Mouse (Mus musculus) MEL (cell line): ENCODE results near the gene St6gal1. TPM values are rescaled to one million over a fixed set of nuclear protein-coding genes. Genes with fewer than 3 reads are reported as not detected.
A peak's percentile ranks its signal among the peaks of the same experiment; 100 is the strongest.

Experiments
- DNase-seq: peaks from one replicate; pipeline ENCODE4 v3.0.0; 2011; ENCODE audit warnings: low read depth, low spot score
- H3K27ac ChIP-seq: 2 replicates; pipeline ENCODE4 v1.5.1; 2012; ENCODE audit warnings: low read depth, mild to moderate bottlenecking, control low read depth, low read length, moderate library complexity; ENCODE audit not compliant: control insufficient read depth
- H3K27me3 ChIP-seq, 2 experiments: fragments of 150-350 bp in 1 of 2; sonication (generic) in 1 of 2; 2 replicates each; pipeline ENCODE4 v1.6.1; 2012; ENCODE audit warnings: low read length in 2 of 2, mild to moderate bottlenecking in 2 of 2, improper control_type of control experiment in 1 of 2, moderate library complexity in 1 of 2; ENCODE audit not compliant: insufficient read depth in 2 of 2, control insufficient read depth in 1 of 2
- H3K36me3 ChIP-seq, 2 experiments: 2 replicates each; pipeline ENCODE4 v1.6.1; 2012 to 2014; ENCODE audit warnings: low read length in 2 of 2, improper control_type of control experiment in 1 of 2, inconsistent platforms in 1 of 2, mild to moderate bottlenecking in 1 of 2; ENCODE audit not compliant: insufficient read depth in 2 of 2, control insufficient read depth in 1 of 2
- H3K4me1 ChIP-seq, 2 experiments: fragments of 150-350 bp in 1 of 2; sonication (generic) in 1 of 2; 2 replicates each; pipeline ENCODE4 v1.6.1; 2012; ENCODE audit warnings: low read length in 2 of 2, improper control_type of control experiment in 1 of 2, mild to moderate bottlenecking in 1 of 2; ENCODE audit not compliant: insufficient read depth in 2 of 2, control insufficient read depth in 1 of 2
- H3K4me3 ChIP-seq, 2 experiments: fragments of 150-350 bp in 1 of 2; sonication (generic) in 1 of 2; 2 replicates each; pipeline ENCODE4 v1.5.1; 2012; ENCODE audit warnings: low read depth in 2 of 2, low read length in 2 of 2, mild to moderate bottlenecking in 2 of 2, moderate library complexity in 2 of 2, control low read depth in 1 of 2, improper control_type of control experiment in 1 of 2; ENCODE audit not compliant: control insufficient read depth in 1 of 2, insufficient read depth in 1 of 2
- H3K79me2 ChIP-seq: 2 replicates; pipeline ENCODE4 v1.6.1; 2012; ENCODE audit warnings: mild to moderate bottlenecking, low read length, moderate library complexity; ENCODE audit not compliant: control insufficient read depth, poor library complexity, insufficient read depth
- H3K9ac ChIP-seq: 2 replicates; pipeline ENCODE4 v1.6.1; 2012; ENCODE audit warnings: low read depth, mild to moderate bottlenecking, control low read depth, low read length, moderate library complexity; ENCODE audit not compliant: control insufficient read depth, poor library complexity, severe bottlenecking
- H3K9me3 ChIP-seq: fragments of 150-350 bp; sonication (generic); replicated peaks from 2 replicates; pipeline ENCODE4 v1.6.1; 2012; ENCODE audit warnings: mild to moderate bottlenecking, low read length, improper control_type of control experiment, moderate library complexity; ENCODE audit not compliant: insufficient read depth
- CHD1 ChIP-seq: IDR thresholded peaks from 2 replicates; pipeline ENCODE4 v1.6.1; 2012; ENCODE audit warnings: low read depth, mild to moderate bottlenecking, inconsistent platforms, low read length, improper control_type of control experiment
- CTCF ChIP-seq, 3 experiments: IDR thresholded peaks in 2 of 3; conservative IDR thresholded peaks in 1 of 3; 2 replicates each; pipeline ENCODE4 v1.5.1; 2011 to 2012; ENCODE audit warnings: low read length in 3 of 3, low read depth in 2 of 3, mild to moderate bottlenecking in 2 of 3, improper control_type of control experiment in 1 of 3, inconsistent platforms in 1 of 3, mixed read lengths in 1 of 3, moderate library complexity in 1 of 3; ENCODE audit not compliant: control insufficient read depth in 1 of 3, insufficient read depth in 1 of 3, poor library complexity in 1 of 3, severe bottlenecking in 1 of 3
- GATA1 ChIP-seq: IDR thresholded peaks from 2 replicates; pipeline ENCODE4 v1.6.1; 2011; ENCODE audit warnings: low read depth, low read length, improper control_type of control experiment
- JUND ChIP-seq: IDR thresholded peaks from 2 replicates; pipeline ENCODE4 v1.6.1; 2011; ENCODE audit warnings: low read depth, mild to moderate bottlenecking, improper control_type of control experiment, low read length
- KAT2A ChIP-seq: conservative IDR thresholded peaks from 2 replicates; pipeline ENCODE4 v1.6.1; 2012; ENCODE audit warnings: low read depth, low read length, improper control_type of control experiment, inconsistent platforms
- RAD21 ChIP-seq: IDR thresholded peaks from 2 replicates; pipeline ENCODE4 v1.6.1; 2011; ENCODE audit warnings: mild to moderate bottlenecking, low read depth, low read length, improper control_type of control experiment
- SMC3 ChIP-seq: IDR thresholded peaks from 2 replicates; pipeline ENCODE4 v1.6.1; 2011; ENCODE audit warnings: low read depth, low read length, improper control_type of control experiment
- TBP ChIP-seq: IDR thresholded peaks from 2 replicates; pipeline ENCODE4 v1.8.0; 2011; ENCODE audit warnings: low read depth, low read length, improper control_type of control experiment
- USF1 ChIP-seq: IDR thresholded peaks from 2 replicates; pipeline ENCODE4 v1.6.1; 2014; ENCODE audit warnings: low read depth, mild to moderate bottlenecking, inconsistent platforms, low read length, improper control_type of control experiment, moderate library complexity
- ZC3H11A ChIP-seq: IDR thresholded peaks from 2 replicates; pipeline ENCODE4 v1.6.1; 2012; ENCODE audit warnings: low read depth, mild to moderate bottlenecking, inconsistent platforms, low read length, improper control_type of control experiment
- polyA plus RNA-seq, 2 experiments: library from polyadenylated mRNA; stranded (reverse) in 1 of 2; unstranded in 1 of 2; fragments of >175 nt in 1 of 2; fragments of >200 nt in 1 of 2; gene quantifications; 2 replicates each; pipeline versions ENCODE4 v1.2.1 to v1.2.4; 2012; ENCODE audit warnings: low replicate concordance in 2 of 2, low read depth in 1 of 2; ENCODE audit not compliant: insufficient read length in 2 of 2, insufficient read depth in 1 of 2, missing spikeins in 1 of 2
- total RNA-seq: library from RNA; depleted of rRNA; stranded (reverse); fragments of 300-350 nt; gene quantifications from 2 replicates; pipeline ENCODE4 v1.2.3, GENCODE M21; 2012; rRNA removed

St6gal1 gene
- total and polyA plus RNA-seq, 3 experiments, result not detected

- H3K4me3 ChIP-seq, result no peak overlapping the region
- H3K79me2 ChIP-seq, result no peaks in the 10 kb centered on the region
- H3K9ac ChIP-seq, result no peak overlapping the region
- no peaks in the 10 kb centered on the region for H3K36me3 ChIP-seq
- DNase-seq, result peak; percentile 68
- H3K4me1 ChIP-seq, result peaks cover 0 to 3% of the 10 kb centered on the region in 2 experiments; a peak in 1 of 4 replicates
- H3K27ac ChIP-seq, result no peak overlapping the region
- TF ChIP-seq KAT2A (no peak), ZC3H11A (peak; percentile 71), JUND (no peak), SMC3 (peak; percentile 80), GATA1 (no peak), USF1 (peak; percentile 39; the same call in 1 of the 2 replicates), TBP (no peak), CTCF (IDR thresholded peaks at IDR 0.05 in 2 of 3, conservative IDR thresholded peaks at IDR 0.05 in 1 of 3; ENCODE audit: control insufficient read depth in 1 of 3, insufficient read depth in 1 of 3, low read depth in 2 of 3, low read length in 3 of 3, poor library complexity in 1 of 3, severe bottlenecking in 1 of 3) (peak; percentile 61 to 75 (median 63)), CHD1 (no peak), RAD21 (peak; percentile 76)
- no peaks in the 10 kb centered on the region for H3K9me3 ChIP-seq
- no peaks in the 10 kb centered on the region for H3K27me3 ChIP-seq
Observed at GRCm38 (mm10) chr16:23403008-23403755, 178.6 kb downstream of the St6gal1 start.

Other genes starting within 250 kb of the St6gal1 start
- gene Kng2, start 195.3 kb upstream of the St6gal1 start, total RNA-seq, result not detected in 2 replicates
- gene Kng2, start 195.3 kb upstream of the St6gal1 start, polyA plus RNA-seq, result not detected
- gene Kng1, start 166.9 kb upstream of the St6gal1 start, total RNA-seq, result not detected in 2 replicates
- not detected for gene Kng1, start 166.9 kb upstream of the St6gal1 start, polyA plus RNA-seq
- gene Eif4a2, start 117.3 kb upstream of the St6gal1 start, total RNA-seq, result 252 and 290 TPM in 2 replicates
- gene Eif4a2, start 117.3 kb upstream of the St6gal1 start, polyA plus RNA-seq, result 1,000 to 10,000 TPM in 1 of 2 experiments, 100 to 1,000 TPM in 1; 248 to 2,083 TPM
- 77.9 and 93.2 TPM in 2 replicates for gene Rfc4, start 97.0 kb upstream of the St6gal1 start, total RNA-seq
- gene Rfc4, start 97.0 kb upstream of the St6gal1 start, polyA plus RNA-seq, result 10 to 100 TPM in 1 of 2 experiments, not detected in 1; 52.1 TPM
- not detected in 2 replicates for gene Adipoq, start 78.2 kb upstream of the St6gal1 start, total RNA-seq
- not detected for gene Adipoq, start 78.2 kb upstream of the St6gal1 start, polyA plus RNA-seq
- gene Rtp1, start 204.4 kb downstream of the St6gal1 start, total RNA-seq, result not detected in 2 replicates
- gene Rtp1, start 204.4 kb downstream of the St6gal1 start, polyA plus RNA-seq, result not detected